Mouse (Mus musculus) c-Kit-positive CD71-positive TER-119-negative erythroid progenitor cells, embryonic 14.5 days (primary cell): ENCODE data around the gene Gm37240.
A peak's percentile ranks its signal among the peaks of the same experiment; 100 is the strongest.
"Not testable (repeated sequence)": the region's sequence is repeated elsewhere in the genome, so short reads cannot be mapped to it uniquely, and the experiment has no call there.

Source experiments
- DNase-seq: peaks from one replicate; pipeline ENCODE4 v3.0.0-alpha.2; 2013; ENCODE audit warnings: low read depth

Gene Gm37240

DNA sequence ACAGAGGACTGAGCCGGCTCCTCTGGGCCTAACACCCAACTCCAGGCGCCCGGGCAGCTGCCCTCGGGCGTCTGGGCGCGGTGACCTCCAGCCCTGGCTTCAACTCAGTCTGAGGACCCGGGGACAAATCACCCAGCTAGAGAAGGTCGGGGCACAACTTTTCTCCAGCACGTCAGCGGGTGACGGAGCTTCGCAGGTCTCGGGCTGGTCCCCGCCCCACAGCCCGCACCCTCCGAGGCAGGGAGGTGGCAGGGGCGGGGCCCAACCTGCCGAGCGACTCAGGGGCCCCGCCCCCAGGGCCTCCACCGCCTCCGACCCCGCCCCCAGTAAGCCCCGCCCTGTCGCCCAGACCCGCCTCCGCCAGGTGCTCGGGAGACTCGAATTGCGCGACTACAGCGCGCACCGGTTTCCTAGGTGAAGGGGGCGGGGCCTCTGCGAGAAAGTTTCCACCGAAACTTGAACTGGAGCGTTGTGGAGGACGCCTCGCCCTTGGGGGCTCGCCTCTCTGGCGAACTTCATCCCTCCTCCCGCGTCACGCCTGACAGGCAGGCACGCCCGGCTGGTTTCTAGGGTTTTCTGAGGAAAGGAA lies at the start of gene Gm37240, which contains the start of gene Glt28d2:
Gene Gm37240 (minus strand): TSS at position 280 of the 589 bp plus-strand sequence.
Gene Glt28d2 (minus strand): TSS at position 278 of the 589 bp plus-strand sequence.
- DNase-seq: peak; percentile 81

DNA sequence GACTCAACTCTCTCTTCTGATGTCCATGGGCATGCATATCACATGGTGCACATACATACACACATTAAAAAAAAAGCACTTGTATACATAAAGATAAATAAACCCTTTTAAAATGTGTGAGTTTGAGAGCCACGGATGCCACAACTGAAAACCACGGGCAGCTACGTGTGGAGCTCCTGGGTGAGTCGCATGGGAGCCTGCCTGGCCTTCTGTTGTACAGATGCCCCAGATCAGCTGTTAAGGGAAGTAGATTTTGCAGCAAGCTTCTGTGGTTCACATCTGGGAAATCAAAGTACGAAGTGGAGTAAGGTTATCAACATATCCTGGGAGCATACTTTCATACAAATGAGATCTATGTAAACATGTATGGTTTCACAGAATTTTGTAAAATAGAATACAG lies 46.3 kb upstream of the Gm37240 start:
- DNase-seq: no peak

DNA sequence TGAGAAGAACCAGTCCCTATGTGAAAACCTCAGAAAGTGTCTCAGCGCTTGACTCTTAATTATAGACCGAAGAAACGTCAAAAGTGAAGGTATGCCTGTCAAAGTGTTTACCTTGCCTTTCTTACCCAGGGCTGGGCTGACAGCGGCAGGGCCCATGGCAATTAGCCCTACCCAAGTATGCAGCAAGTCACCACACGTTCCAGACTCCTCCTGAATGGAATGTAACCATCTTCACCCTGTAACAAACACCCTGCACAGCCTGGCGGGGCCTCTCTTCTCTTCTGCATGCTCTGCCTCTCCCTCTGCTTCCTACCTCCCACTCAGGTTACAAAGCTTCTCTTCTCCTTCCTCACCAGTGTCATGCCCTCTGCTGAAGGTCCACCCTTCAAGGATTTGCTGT lies 44.5 kb upstream of the Gm37240 start:
- no peak for DNase-seq

DNA sequence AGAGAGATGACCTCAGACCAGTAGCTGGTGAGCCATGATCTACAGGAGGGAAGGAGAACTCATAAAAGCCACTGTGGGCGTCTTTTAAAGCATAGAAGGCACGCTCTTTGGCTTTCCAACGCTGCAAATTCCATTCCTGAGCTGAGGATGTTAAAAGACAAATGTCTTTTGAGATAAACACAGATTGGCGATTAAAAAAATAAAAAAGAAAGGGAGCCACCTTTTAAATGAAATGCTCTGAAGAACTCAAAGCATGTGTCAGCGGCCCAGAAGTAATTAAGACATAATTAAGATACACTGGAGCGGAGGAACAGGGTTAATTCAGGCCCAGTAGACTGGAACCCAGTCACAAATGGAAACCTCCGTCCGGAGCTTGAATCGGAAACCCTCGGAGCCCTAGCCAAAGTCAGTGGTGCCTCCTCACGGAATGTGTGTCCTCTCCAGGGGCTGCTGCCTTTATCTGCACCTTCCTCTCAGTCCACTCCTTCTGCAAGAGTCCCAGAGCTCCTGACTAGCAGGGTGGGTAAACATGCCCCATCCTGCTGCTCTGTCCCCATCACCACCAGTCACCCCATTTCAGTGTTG lies 43.4 kb upstream of the Gm37240 start:
- DNase-seq: no peak

DNA sequence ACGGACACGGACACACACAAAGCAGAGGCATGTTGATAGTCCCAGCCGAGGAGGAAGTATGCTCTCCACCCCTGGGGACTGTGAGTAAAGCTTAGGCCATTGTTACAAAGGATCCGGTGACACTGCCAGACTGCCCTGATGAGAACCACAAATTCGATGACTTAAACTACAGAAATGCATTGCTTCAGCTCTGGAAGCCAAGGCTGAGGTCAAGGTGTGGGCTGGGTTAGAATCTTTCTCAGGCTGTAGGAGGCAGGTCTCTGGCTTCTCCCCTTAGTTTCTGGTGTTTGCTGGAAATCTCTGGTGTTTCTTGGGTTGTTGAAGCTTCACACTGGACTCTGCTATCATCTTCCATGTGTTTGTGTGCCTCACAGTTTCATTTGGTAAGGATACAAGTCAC lies 42.4 kb upstream of the Gm37240 start:
- no peak for DNase-seq

DNA sequence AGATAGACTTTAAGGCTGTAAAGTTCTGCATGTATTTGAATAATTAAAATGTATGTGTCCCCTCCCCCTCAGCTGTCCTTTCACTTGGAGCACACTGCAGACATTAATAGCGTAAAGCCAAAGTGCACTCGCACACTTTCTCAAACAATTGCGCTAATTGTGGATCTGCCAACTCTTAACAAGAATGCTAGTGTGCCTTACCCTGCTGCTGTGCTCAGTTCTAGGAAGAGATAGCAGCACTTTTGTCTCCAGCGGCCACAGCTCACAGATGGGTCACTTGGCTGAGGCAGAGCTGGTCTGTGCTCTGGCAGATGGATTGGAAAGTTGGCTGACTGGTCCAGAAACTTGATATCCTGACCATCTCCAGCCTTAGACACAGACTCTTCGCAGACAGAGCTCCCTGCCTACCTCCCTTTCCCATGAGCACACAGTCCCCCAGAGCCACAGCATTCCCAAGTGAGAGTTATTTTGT lies 40.9 kb upstream of the Gm37240 start:
- DNase-seq: no peak

DNA sequence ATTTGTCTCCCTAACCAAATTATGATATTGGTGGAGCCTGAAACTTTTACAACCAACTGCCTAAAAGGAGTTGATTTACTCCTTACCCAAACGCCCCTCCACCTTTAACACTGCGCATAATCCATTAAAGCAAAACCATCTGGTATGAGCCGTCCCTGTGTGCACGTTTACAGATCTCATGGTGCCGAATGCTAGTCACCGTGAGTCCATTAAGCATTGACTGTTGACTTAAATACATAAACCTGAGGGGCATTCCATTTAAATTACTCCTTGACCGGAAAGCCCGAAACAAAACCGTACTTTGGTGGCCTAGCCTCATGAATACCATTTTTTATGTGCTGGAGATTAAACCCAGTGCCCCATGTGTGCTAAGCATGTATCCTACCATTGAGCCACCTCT lies 40.0 kb upstream of the Gm37240 start:
- no peak for DNase-seq

DNA sequence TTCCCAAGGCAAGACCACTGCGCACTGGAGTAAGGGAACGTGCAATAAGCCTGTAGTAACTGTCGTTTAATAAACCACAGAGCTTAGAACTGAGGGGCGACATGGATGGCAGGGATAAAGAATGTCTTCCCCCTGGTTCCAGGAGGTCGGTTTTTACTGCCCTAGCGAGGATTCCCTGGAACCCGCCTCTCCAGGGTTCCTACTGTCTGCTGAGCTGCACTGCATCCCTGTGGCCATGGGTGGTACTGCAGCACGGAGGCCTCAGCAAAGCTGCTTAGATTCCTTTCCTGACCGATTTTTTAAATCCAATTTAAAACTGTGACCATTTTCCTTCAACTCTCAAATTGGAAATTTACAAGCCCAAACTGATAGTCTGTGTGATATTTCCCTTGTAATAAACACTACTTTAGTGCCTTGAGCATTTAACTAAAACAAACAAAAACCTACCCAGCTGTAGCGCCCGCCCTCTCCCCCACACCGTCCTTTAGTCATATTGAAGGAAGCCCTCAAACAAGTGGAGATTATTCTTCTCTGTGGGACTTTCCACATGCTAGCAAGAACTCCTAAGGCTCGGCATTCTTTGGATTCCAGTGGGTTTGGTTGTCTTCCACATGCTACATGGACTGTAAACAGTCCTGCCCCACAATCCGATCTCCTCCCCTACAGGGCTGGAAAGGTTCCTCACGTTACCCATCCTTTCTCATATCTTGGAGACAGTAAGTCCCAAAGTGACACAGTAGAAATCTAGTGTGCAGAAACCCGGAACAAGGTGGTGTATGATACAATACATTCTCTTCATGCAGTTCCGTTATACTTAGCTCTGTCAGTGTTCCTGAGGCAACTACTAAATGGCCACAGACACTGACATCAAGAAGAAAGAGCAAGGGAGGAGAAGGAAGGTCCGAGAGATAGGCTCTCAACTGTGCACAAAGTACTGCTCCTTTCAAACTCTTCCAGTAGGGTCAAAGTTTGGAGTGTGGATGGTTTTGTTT lies 36.9 kb upstream of the Gm37240 start:
- peak; percentile 36 for DNase-seq

DNA sequence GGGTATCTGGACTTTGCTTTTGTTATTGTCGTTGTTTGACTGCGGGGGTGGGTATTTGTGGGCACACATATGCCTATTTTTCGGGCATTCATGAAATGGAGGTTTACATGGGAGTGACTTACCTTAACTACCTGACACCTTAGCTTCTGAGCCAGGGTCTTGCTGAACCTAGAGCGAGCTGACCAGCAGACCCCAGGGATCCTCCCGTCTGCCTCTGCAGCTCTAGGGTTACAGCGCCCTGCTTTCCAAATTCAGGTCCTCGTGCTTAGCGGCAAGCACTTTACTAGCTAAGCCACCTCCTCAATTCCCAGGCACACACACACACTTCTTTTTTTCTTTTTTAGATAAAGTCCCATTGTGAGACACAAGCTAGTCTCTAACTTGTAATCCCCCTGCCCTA lies 36.0 kb upstream of the Gm37240 start:
- DNase-seq: no peak

DNA sequence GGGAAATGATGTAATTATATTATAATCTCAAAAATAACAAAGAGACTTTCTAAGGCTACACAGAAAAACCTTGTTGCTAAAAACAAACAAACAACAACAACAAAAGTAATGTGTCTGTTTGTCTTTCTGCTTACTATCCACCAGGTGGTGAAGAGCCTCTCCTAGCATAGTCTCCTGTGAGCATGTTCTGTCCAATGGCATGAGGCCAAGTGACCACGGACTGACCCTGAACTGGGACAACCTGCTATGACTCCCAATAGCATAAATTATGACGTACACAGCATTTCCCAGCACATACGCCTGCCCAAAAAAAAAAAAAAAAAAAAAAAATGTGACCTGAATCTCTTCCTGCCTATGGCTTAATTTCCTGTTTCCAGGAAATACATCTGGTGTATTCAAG lies 35.0 kb upstream of the Gm37240 start:
- DNase-seq: no peak

DNA sequence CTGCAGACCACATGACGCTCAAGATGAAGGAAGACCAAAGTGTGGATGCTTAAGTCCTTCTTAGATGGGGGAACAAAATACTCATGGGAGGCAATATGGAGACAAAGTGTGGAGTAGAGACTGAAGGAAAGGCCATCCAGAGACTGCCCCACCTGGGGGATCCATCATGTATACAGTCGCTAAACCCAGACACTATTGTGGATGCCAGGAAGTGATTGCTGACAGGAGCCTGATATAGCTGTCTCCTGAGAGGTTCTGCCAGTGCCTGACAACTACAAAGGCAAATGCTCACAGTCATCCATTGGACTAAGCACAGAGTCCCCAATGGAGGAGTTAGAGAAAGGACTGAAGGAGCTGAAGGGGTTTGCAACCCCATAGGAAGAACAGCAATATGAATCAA lies 33.4 kb upstream of the Gm37240 start:
- DNase-seq: not testable (repeated sequence)

DNA sequence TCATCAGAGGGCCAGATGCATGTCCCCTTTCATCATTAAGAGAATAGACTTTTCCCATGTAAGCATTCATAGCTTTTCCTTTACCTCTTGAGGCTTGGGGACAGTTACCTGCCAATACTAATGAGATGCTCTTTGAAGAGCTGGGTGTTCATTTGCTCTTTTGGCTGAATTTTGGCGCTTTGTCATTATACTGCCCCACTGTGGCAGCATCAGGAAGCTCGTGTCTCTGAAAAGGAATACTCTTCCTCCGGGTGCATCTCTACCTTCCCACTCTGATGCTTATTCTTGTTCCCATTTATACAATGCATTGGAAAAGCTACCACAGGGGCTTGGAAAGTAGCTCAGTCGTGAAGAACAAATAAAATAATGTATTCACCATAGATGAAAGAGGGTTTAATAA lies 30.3 kb upstream of the Gm37240 start:
- no peak for DNase-seq

DNA sequence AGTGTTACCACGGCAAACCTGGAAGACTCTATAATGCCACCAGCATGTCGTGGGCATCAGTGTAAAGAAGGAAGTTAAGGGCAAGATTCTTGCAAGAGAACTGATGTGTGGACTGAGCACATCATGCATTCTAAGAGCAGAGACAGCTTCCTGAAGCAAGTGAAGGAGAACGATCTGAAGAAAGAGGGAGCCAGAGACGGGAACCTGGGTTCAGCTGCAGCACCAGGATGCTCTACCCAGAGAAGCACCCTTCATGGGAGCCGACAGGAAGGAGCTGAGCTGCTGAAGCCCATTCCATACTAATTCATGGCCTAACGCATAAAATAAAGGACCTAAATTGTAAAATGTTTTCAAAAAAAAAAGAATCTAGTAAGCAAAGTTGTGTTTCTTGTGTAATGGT lies 27.5 kb upstream of the Gm37240 start:
- DNase-seq: no peak

DNA sequence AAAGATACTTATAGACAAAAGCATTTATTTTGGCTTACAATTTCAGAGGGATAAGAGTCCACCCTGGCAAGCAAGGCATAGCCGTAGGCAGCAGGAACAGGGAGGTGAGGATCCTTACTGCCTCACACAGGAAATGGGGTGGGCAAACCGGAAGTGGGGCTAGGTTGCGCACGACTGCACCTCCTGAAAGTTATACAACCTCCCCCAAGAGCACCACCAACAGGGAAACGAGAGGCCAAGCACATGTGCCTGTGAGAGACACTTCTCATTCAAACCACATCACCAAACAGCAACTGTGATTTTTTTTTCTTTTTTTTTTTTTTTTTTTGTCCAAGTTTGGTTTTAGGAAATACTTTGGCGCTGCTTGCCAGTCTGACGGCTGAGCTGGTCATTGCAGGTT lies 19.8 kb upstream of the Gm37240 start:
- DNase-seq: no peak

DNA sequence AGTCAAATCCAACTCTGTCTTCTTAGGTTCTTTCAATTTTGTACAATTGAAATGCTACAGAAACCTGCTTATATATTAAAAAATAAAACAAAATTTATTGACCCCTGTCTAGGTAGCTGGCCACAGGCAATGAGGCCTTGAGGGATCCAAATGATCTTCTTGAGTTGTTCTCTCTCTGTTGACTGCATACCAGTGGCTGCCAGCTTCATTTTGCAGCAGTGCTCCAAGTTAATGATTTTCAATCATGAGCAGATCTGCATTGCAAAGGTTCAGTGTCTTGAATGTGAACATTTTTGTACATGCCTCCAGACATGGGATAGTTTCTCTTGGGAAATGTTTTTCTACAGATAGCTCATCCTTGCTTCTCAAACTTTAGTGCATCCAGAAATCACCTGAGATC lies 17.1 kb upstream of the Gm37240 start:
- no peak for DNase-seq

DNA sequence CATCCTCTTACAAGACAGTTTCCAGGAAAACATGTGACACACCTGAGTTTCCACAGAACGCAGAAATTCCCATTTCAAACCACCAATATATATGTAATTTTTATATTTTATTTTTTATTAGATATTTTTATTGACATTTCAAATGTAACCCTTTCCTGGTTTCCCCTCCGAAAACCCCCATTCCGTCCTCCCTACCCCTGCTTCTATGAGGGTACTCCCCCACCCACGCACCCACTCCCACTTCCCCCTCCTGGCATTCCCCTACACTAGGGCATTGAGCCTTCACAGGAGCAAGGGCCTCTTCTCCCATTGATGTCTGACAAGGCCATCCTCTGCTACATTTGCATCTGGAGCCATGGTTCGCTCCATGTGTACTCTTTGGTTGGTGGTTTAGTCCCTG lies 7.7 kb upstream of the Gm37240 start:
- no peak for DNase-seq

DNA sequence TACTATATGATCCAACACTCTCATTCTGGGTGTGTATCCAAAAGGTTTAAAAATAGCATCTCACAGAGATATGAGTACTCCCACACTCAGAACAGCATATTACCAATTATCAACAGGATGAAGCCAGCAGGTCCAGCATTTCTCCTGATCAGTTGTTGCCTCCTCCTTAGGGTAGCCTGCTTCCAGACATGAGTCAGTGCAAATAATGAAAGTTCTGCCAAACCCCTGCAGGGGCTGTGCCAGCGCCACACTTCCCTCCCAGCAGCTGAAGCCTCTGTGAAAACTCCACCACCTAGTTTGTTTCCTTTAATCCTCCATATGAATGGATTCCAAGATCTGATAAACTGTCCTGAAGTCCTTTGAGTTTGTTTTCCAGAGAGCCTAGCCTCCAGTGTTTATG lies 4.3 kb upstream of the Gm37240 start:
- DNase-seq: no peak

DNA sequence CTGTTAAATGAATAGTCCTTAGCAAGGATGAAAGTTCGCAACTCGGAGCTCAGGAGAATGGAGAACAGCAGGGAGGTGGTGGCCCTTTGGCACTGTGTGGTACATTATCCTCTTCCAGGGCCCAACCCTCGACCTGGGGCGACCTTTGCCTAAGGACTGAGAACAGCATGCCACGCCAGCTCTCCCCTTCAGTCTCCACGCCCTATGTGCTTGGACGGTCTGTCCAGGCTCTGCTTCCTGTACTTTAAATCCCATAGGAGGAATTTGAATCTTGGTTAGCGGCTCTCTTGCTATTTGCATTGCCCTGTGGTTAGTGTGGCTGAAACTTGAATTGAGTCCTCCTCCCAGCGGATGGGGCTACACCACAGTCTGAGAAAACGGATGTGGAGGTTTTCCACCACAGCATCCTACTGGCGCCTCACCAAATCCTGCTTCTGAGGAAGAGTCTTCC lies 928 bp upstream of the Gm37240 start:
- no peak for DNase-seq

DNA sequence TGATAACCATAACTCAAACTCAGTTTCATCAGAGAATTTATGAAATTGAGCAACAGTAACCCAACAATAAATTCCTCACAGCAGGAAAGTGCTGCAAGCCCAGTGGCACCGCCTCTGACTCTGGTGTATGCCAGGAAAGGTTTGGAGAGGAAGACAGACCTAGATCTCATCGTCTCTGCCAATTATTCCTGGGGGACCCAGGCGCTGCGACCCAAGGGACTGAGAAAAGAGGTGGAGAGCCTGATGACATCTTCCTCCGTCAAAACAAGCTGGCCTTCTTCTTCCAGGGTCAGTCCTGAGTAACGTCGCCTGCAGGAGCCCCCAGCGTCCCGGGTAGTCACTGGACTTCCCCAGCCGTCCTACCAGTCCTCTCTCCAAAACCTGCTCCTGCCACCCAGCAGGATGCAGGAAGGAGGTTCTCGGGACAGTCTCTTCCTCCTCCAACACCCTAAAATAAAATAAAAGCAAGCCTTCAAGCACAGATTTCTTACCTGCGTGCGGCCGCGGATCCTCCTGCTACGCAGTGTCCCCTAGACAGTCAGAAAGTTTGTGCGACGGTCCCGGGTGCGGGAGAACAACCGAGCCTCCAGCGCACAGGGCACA lies 581 bp downstream of the Gm37240 start:
- no peak for DNase-seq

DNA sequence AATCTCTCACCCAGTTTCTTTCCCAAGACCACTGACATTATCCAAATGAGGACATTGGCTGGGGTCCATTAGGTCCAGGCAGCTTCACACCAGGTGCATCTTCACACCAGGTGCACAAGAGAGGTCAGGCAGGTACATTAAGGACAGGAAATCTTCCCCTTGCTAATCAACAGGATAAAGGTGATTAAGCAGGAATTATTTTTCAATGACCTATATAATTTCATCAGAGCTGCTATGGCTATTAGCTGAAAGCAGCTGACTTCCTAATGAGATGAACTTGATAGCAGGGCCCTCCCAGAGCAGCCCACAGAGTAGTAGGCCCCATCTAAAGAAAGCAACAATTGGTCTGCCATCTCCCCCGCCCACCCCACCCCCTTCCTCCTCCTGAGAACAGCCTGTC lies 1.4 kb downstream of the Gm37240 start:
- DNase-seq: no peak

DNA sequence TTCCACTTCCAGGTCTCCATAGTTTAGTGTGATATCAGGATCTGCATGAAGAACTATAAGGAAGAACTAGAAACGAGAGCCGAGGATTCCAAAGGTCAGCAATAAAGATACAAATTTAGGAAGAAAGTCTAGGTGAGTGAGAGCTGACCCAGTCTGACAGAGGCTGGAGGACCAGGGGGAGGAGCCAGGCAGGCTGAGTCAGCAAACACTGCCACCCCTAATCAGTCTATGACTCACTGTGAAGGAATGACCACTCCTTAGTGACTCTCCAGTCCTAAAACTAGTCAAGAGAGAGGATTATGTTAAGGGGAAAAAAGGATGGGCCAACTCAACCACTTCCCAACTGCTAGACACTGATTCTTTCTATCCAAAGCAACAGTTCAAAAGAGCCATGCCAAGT lies 6.6 kb downstream of the Gm37240 start:
- no peak for DNase-seq

DNA sequence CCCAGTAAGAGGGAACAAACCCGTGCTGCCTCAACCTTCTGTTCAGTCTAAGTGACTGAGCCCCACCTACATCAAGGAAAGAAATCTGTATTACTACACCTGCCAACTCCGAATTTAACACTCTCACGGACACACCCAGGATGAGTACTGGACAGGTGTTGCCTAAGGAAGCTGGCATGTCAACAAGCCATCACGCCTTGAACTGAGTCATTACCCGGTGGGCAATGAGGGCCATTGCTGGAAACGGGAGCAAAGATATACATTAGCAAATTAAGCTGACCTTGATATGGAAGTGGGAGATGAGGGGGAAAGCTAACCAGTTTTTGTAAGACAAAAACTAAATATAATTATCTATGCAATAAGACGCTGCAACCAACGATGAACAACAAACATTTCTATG lies 7.2 kb downstream of the Gm37240 start:
- DNase-seq: no peak
